Mouse (Mus musculus) heart, postnatal 0 days (tissue): ENCODE data around the gene Kdm5b.

Experiments used
- CTCF ChIP-seq: IDR thresholded peaks from 2 replicates; pipeline ENCODE4 v1.5.1; 2016; ENCODE audit warnings: antibody characterized with exemption, control low read depth, low read depth
- EP300 ChIP-seq: IDR thresholded peaks from 2 replicates; pipeline ENCODE4 v1.6.1; 2016; ENCODE audit warnings: antibody characterized with exemption, low read depth

GRCm38 (mm10) chr1:134559976-134560375, at the start of gene Kdm5b:
- TF ChIP-seq CTCF: no peak
- TF ChIP-seq EP300: no peak
